Mouse (Mus musculus) frontal cortex, postnatal 25 days (tissue): Measurements from ENCODE around the gene Abhd2.

ENCODE experiments used
- DNase-seq, 2 experiments: peaks; one replicate each; pipeline ENCODE4 v3.0.0; 2022; ENCODE audit warnings: low spot score in 2 of 2

Gene Abhd2

GRCm38 (mm10) chr7:79272789-79273718 is at the start of gene Abhd2:
Gene Abhd2 (plus strand): TSS chr7:79273199.
- DNase-seq = peak; percentile 100

- no peak for DNase-seq
These were observed 47.5 kb upstream of the Abhd2 start for GRCm38 (mm10) chr7:79225477-79225876.

GRCm38 (mm10) chr7:79226172-79226571 is 46.8 kb upstream of the Abhd2 start:
- DNase-seq = no peak

- no peak for DNase-seq
These were observed 46.0 kb upstream of the Abhd2 start for GRCm38 (mm10) chr7:79226834-79227486.

- peak; percentile 80 to 82 for DNase-seq
These were observed 44.5 kb upstream of the Abhd2 start for GRCm38 (mm10) chr7:79228471-79228870.

- DNase-seq = no peak
These were observed 41.4 kb upstream of the Abhd2 start for GRCm38 (mm10) chr7:79231577-79231976.

- DNase-seq = no peak
These were observed 41.0 kb upstream of the Abhd2 start for GRCm38 (mm10) chr7:79232048-79232447.

GRCm38 (mm10) chr7:79238741-79239140 is 34.3 kb upstream of the Abhd2 start:
- DNase-seq = no peak

GRCm38 (mm10) chr7:79241931-79242625 is 30.9 kb upstream of the Abhd2 start:
- DNase-seq = no peak

GRCm38 (mm10) chr7:79243236-79243635 is 29.8 kb upstream of the Abhd2 start:
- no peak for DNase-seq

- peak in 1 of 2 experiments; percentile 73 for DNase-seq
These were observed 26.8 kb upstream of the Abhd2 start for GRCm38 (mm10) chr7:79246039-79246670.

GRCm38 (mm10) chr7:79247408-79247807 is 25.6 kb upstream of the Abhd2 start:
- DNase-seq = no peak

- DNase-seq = no peak
These were observed 25.1 kb upstream of the Abhd2 start for GRCm38 (mm10) chr7:79247881-79248389.

- DNase-seq = no peak
These were observed 23.4 kb upstream of the Abhd2 start for GRCm38 (mm10) chr7:79249581-79249980.

- DNase-seq = no peak
These were observed 18.6 kb upstream of the Abhd2 start for GRCm38 (mm10) chr7:79254248-79254888.

GRCm38 (mm10) chr7:79255350-79255749 is 17.6 kb upstream of the Abhd2 start:
- no peak for DNase-seq

- no peak for DNase-seq
These were observed 17.2 kb upstream of the Abhd2 start for GRCm38 (mm10) chr7:79255752-79256151.

GRCm38 (mm10) chr7:79256716-79257115 is 16.3 kb upstream of the Abhd2 start:
- no peak for DNase-seq

GRCm38 (mm10) chr7:79258981-79259542 is 13.9 kb upstream of the Abhd2 start:
- no peak for DNase-seq

GRCm38 (mm10) chr7:79262478-79262877 is 10.5 kb upstream of the Abhd2 start:
- no peak for DNase-seq

- no peak for DNase-seq
These were observed 9.2 kb upstream of the Abhd2 start for GRCm38 (mm10) chr7:79263776-79264175.
